ENCODE assay signal across 29 mouse cellular contexts in the genomic region with DNA sequence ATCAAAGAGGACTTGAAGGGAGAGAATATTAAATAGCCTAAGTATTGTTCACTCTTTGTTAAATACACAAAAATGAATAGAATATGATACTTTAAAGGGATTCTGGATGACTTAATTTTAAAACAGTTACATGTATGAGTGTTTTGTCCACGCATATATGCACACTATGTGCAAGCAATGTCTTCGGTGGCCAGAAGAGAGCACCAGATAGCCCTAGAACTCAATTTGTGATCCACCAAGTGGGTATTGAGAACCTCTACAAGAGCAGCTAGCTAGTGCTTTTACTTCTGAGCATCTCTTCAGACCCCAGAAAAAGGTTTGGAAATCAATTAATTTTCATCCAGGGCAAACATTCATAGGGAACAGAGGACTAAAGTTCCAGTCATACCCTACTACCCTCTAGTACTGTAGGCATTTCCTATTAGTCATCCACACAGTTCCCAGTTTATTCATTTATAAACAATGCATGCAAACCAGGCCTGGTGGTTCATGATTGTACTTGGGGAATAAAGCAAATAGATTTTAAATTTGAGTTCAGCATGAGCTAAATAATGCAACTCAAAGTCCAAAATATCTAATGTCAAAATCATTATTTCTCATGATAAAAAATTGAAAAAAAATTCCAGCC.
DNase-seq lines count a peak whose midpoint lies in the region; ATAC-seq and TF ChIP-seq lines count a peak whose summit lies in the region.
"Had no signal": no experiment of that assay in that cellular context is flagged by ENCODE, and none has a peak within 500 bp of the region (broad histone marks: within the 10 kb centered on the region; RNA-seq: fewer than 3 reads in every experiment).

No protein-coding gene starts in this region.

- no peaks in the 10 kb centered on the region for H3K27me3 ChIP-seq in kidney, postnatal 0 days (ENCODE audit: insufficient read depth, low read length)
- no peaks in the 10 kb centered on the region for H3K27me3 ChIP-seq in lung, postnatal 0 days (replicated peaks; ENCODE audit: insufficient read depth, low read length)
- H3K27me3 ChIP-seq: CH12.LX; embryonic facial prominence, embryonic 15.5 days; forebrain, embryonic 13.5 days; limb, embryonic 13.5 days; liver, embryonic 12.5 days; midbrain, embryonic 13.5 days had no signal

- H3K27ac ChIP-seq in kidney, postnatal 0 days = no peak overlapping the region
- H3K27ac ChIP-seq in lung, postnatal 0 days (ENCODE audit: low read length) = no peak overlapping the region
- H3K27ac ChIP-seq: embryonic facial prominence, embryonic 10.5 days; embryonic facial prominence, embryonic 15.5 days; forebrain, embryonic 13.5 days; hindbrain, embryonic 14.5 days; limb, embryonic 13.5 days; liver, embryonic 12.5 days; midbrain, embryonic 13.5 days had no signal

- H3K4me3 ChIP-seq in kidney, postnatal 0 days (replicated peaks; ENCODE audit: low read depth, low read length) = no peak overlapping the region
- no peak overlapping the region for H3K4me3 ChIP-seq in lung, postnatal 0 days (ENCODE audit: low read depth, low read length)
- H3K4me3 ChIP-seq: embryonic facial prominence, embryonic 10.5 days; embryonic facial prominence, embryonic 15.5 days; forebrain, embryonic 13.5 days; limb, embryonic 13.5 days; liver, embryonic 12.5 days; midbrain, embryonic 13.5 days had no signal

- H3K4me2 ChIP-seq in kidney, postnatal 0 days (ENCODE audit: low read length) = no peak overlapping the region
- H3K4me2 ChIP-seq in lung, postnatal 0 days (replicated peaks; ENCODE audit: low read depth, low read length) = no peak overlapping the region
- H3K4me2 ChIP-seq: embryonic facial prominence, embryonic 15.5 days; forebrain, embryonic 13.5 days; heart, embryonic 11.5 days; hindbrain, embryonic 14.5 days; limb, embryonic 13.5 days; liver, embryonic 12.5 days; midbrain, embryonic 13.5 days had no signal

- no peaks in the 10 kb centered on the region for H3K9me3 ChIP-seq in kidney, postnatal 0 days (replicated peaks; ENCODE audit: low read length)
- H3K9me3 ChIP-seq in lung, postnatal 0 days (ENCODE audit: low read length) = no peaks in the 10 kb centered on the region
- H3K9me3 ChIP-seq: embryonic facial prominence, embryonic 10.5 days; embryonic facial prominence, embryonic 15.5 days; forebrain, embryonic 13.5 days; limb, embryonic 13.5 days; liver, embryonic 12.5 days; midbrain, embryonic 13.5 days had no signal

- H3K9ac ChIP-seq in kidney, postnatal 0 days (ENCODE audit: low read depth, low read length) = no peak overlapping the region
- no peak overlapping the region for H3K9ac ChIP-seq in lung, postnatal 0 days (replicated peaks; ENCODE audit: low read depth)
- H3K9ac ChIP-seq: embryonic facial prominence, embryonic 15.5 days; forebrain, embryonic 13.5 days; hindbrain, embryonic 14.5 days; limb, embryonic 13.5 days; liver, embryonic 12.5 days; midbrain, embryonic 13.5 days had no signal

- TF ChIP-seq EP300 in lung, postnatal 0 days (IDR thresholded peaks at IDR 0.05) = no peak

- peak; percentile 48; the same call in 1 of the 2 replicates for TF ChIP-seq CTCF in kidney, postnatal 0 days (IDR thresholded peaks at IDR 0.05; ENCODE audit: low read depth)
- peak; percentile 40 for TF ChIP-seq CTCF in lung, postnatal 0 days (IDR thresholded peaks at IDR 0.05)

- H3K36me3 ChIP-seq in kidney, postnatal 0 days (ENCODE audit: insufficient read depth, low read length) = no peaks in the 10 kb centered on the region
- H3K36me3 ChIP-seq in lung, postnatal 0 days (ENCODE audit: insufficient read depth, low read length) = no peaks in the 10 kb centered on the region
- H3K36me3 ChIP-seq: embryonic facial prominence, embryonic 10.5 days; embryonic facial prominence, embryonic 15.5 days; limb, embryonic 13.5 days; liver, embryonic 12.5 days; midbrain, embryonic 13.5 days had no signal

- peaks cover 5% of the 10 kb centered on the region; the same call in 1 of the 2 replicates for H3K4me1 ChIP-seq in kidney, postnatal 0 days (replicated peaks; ENCODE audit: insufficient read depth, low read length)
- H3K4me1 ChIP-seq in lung, postnatal 0 days (ENCODE audit: insufficient read depth, low read depth, low read length) = peaks cover 20% of the 10 kb centered on the region; the same call in 1 of the 2 replicates
- H3K4me1 ChIP-seq: liver, embryonic 12.5 days; midbrain, embryonic 13.5 days had no signal

- WGBS in kidney, postnatal 0 days = 94% methylated on average over 2 of the region's 2 CpGs
- 91% methylated on average over 2 of the region's 2 CpGs for WGBS in lung, postnatal 0 days

- no peak for DNase-seq in kidney, postnatal 0 days (ENCODE audit: low spot score)
- no peak for DNase-seq in kidney, postnatal 25 days
- no peak for DNase-seq in lung, postnatal 0 days (ENCODE audit: low spot score)
- DNase-seq in lung, postnatal 25 days (ENCODE audit: low spot score) = no peak
- peak; percentile 69 for DNase-seq in Muller cell, postnatal 12 days (ENCODE audit: inconsistent ontology term)
- no peak for DNase-seq in spleen, postnatal 14 days (ENCODE audit: low spot score in 2 of 2)
- no peak for DNase-seq in frontal cortex, postnatal 36 days (ENCODE audit: low spot score in 2 of 2)
- DNase-seq: adrenal gland, postnatal 10 days; cerebellum, adult 8-10 months; cerebellum, postnatal 25 days; gastrocnemius, postnatal 25 days; heart, postnatal 4 days; kidney, adult 2 months; lung, adult 18-20 months; lung, postnatal 36 days; retina, postnatal 1 day; right cerebral cortex, postnatal 14 days; thymus, adult 18-20 months; thymus, postnatal 4 days had no signal

- no peak for ATAC-seq in kidney, postnatal 0 days (replicated peaks; ENCODE audit: low FRiP score, low read depth)
- no peak for ATAC-seq in lung, postnatal 0 days
- ATAC-seq: forebrain, embryonic 13.5 days; inflammation-experienced regulatory T-cells, adult 6 months; liver, embryonic 12.5 days; midbrain, embryonic 13.5 days had no signal
